Mouse (Mus musculus): ENCODE measurements around the gene Slc25a42. TPM values are rescaled to one million over a fixed set of nuclear protein-coding genes. Genes with fewer than 3 reads are reported as not detected.

Gene Slc25a42
- 18.7 and 20.1 TPM in 2 replicates for polyA plus RNA-seq (2012)

DNA sequence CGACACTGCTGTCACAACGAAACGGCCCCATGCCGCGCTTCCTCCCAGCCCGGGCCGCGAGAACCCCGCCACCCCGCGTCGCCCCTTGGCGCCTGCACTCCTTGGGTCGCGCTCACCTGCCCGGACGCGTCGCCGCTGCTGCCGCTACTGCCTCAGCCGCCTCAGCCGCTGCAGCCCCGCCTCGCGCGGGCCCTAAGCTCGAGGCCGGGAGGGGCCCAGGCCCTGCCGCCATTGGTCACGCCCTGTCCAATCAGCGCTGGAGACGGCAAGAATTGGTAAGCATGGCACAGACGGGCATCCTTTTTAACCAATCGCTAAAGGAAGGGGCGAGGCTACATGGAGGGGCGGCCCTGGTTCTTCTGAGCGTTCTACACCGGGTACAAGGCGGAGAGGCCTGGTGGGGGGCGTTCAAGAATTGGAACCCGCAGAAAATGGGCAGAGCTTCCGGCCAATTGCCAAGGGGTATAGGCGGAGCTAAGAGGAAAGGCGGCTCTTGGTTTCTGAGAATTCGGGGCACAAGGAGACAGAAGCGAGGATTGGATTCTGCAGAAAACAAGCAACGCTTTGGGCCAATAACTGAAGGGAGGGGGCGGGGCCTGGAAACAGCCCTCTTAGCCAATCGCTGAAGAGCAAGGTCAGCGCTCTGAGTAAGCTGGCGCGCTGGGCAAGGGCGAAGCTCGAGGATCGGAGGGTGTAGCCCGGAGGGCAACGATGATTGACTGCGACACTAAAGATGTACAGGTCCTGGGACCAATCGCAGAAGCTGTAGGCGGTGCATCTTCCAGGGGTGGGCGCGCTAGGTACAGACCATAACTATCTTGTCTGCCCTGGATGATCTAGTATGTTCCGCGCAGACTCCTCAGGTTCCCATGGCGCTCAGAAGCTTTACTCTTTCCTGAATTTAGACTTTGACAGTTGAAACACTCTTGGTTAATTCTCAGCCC lies at the start of gene Slc25a42:
Gene Slc25a42, minus strand, starts transcription at position 194 of the 944 bp plus-strand sequence.
- TF ChIP-seq GATA1 (IDR thresholded peaks at IDR 0.05; ENCODE audit: low read length): no peak

DNA sequence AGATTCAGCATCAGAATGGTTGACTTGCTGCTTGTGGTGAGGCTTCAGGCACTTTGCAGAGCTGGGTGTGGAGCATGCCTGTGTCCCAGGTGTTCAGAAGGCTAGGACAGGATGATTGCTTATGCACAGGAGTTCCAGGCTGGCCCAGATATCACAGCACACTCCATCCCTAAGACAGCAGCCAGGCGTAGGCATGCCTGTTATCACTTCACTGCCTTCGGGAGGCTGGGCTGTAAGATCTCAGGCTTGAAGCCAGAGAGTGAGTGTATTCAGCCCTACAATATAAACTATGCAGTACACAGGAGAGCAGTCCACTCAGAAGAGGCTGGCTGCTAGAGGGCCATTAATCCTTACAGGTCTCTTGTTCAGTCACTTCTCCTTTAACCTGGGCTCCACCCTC lies 46.9 kb upstream of the Slc25a42 start:
- TF ChIP-seq GATA1 (IDR thresholded peaks at IDR 0.05; ENCODE audit: low read length): no peak

DNA sequence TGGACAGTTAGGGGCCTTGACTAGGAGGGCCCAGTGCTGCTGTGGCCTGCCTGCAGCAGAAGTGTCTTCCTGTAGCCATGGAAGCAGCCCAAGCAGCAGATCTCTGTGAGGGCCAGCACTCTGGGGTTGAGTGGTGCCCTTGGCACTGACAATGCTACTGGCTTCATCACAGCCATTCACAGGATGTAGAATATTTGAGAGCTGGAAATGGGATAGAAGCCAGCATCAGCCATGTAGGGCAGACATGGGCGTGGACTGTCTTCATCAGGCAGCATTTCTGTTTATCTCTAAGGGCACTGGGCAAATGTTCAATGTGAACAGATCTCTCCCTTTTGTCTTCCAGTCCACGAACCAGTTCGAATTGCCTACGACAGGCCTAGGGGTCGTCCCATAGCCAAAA lies 46.5 kb upstream of the Slc25a42 start:
- no peak for TF ChIP-seq GATA1 (IDR thresholded peaks at IDR 0.05; ENCODE audit: low read length)

DNA sequence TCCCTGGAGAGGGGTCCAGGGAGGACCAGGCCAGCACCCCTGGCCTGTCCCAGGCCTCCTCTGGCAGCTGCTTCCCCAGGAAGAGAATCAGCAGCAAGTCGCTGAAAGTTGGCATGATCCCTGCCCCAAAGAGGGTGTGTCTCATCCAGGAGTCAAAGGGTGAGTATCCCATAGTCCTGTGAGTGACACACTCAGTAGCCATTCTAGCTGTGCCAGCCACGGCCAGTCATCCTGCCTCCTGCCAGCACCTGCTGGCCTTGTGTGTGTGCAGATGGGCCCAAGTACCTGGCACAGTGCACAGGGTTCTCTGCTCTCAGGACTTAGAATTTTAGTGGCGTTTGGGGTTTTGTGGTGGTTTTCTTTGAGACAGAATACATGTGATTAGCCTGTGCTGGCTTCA lies 45.4 kb upstream of the Slc25a42 start:
- no peak for TF ChIP-seq GATA1 (IDR thresholded peaks at IDR 0.05; ENCODE audit: low read length)

DNA sequence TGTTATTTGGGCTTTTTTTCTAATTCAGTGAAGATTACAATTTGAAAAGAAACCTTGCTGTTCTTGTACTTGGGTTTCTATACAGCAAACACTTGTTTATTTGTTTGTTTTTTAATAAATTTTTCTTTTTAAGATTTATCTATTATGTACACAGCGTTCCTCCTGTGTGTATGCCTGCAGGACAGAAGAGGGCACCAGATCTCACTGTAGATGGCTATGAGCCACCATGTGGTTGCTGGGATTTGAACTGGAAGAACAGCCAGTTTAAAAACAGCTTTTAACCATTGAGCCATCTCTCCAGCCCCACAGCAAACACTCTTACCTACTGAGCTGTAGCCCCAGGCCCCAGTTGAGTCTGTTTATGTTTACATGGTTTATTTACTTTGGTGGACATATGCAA lies 42.5 kb upstream of the Slc25a42 start:
- TF ChIP-seq GATA1 (IDR thresholded peaks at IDR 0.05; ENCODE audit: low read length): no peak

DNA sequence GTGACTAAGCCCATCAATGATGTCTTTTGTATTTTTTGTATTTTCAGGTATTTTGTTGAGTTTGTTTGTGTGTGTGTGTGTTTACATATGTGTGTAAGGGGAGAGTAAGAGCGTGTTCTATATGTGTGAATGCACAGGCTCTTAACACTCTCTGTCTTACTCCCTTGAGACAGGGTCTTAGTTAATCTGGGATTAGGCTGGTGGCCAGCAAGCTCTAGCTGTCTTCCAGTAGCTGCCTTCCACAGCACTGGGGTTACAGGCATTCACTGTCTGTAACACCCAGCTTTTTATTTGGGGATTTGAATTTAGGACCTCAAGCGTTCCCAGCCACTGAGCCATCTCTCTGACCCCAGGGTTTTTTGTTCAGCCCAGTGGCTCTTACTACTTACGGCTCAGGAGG lies 35.7 kb upstream of the Slc25a42 start:
- no peak for TF ChIP-seq GATA1 (IDR thresholded peaks at IDR 0.05; ENCODE audit: low read length)

DNA sequence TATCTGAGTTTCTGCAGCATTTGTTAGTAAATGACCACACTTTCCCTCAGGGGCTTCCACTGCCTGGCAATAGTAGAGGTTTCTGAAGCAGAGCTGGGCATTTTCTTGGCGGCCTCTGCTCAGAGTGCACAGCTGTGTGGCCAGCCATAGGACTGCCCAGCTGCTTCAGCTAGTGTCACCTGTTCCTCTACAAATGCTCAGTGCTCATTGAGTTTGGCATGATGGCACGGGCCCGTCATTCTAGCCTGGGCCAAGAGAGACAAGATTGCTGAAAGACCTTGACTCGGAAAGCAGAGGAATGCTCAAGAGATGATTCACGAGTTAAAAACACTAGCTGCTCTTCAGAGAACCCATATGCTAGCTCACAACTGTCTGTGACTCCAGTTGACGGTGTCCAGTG lies 34.5 kb upstream of the Slc25a42 start:
- no peak for TF ChIP-seq GATA1 (IDR thresholded peaks at IDR 0.05; ENCODE audit: low read length)

DNA sequence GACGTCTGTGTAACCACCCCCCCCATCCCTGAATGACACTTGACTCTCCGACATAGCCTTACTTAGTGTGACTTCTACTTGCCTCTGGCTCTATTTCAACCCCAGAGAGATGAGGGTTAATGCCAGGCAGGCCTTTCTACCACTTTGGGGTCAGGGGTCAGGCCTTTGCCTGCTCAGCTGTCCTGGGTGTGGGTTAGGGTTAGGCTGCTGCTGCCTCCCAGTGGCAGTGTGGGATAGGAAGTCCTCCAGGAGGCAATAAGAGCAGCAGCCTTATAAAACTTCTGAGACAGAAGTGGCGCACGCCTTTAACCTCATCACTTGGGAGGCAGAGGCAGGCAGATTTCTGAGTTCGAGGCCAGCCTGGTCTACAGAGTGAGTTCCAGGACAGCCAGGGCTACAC lies 28.5 kb upstream of the Slc25a42 start:
- TF ChIP-seq GATA1 (IDR thresholded peaks at IDR 0.05; ENCODE audit: low read length): no peak

DNA sequence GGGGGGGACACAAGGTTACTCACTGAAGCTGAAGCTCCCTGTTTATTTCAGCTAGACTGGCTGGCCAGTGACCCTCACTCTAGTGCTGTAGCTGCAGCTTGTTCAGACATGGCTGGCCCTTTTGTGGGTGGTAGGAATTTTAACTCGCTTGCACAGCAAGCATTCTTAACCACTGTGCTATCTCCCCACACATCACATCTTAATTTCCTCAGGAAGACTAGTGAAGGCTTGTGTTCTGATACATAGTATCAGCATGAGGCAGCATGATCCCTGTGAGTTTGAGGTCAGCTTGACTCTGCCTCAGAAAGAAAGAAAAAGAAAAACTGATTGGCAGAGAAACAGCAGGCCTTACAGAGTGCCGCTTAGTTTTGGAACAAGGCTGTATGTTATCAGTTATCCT lies 25.7 kb upstream of the Slc25a42 start:
- TF ChIP-seq GATA1 (IDR thresholded peaks at IDR 0.05; ENCODE audit: low read length): peak; percentile 89

DNA sequence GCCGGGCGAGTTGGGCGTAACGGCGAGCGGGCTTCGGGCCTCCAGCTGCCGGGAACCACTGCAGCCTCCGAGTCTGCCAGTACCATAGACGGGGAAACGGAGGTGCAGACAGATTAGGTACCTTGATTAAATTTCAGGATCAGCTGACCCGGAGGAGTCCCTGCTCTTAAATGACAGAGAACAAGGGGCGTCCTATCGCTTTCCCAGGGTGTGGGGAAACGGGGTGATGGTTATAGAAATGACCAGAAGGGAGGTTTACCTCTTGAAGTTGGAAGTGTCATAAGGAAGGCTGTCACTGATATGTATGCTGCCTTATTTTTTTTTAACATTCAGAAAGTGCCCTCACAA lies 22.6 kb upstream of the Slc25a42 start:
- TF ChIP-seq GATA1 (IDR thresholded peaks at IDR 0.05; ENCODE audit: low read length): no peak

DNA sequence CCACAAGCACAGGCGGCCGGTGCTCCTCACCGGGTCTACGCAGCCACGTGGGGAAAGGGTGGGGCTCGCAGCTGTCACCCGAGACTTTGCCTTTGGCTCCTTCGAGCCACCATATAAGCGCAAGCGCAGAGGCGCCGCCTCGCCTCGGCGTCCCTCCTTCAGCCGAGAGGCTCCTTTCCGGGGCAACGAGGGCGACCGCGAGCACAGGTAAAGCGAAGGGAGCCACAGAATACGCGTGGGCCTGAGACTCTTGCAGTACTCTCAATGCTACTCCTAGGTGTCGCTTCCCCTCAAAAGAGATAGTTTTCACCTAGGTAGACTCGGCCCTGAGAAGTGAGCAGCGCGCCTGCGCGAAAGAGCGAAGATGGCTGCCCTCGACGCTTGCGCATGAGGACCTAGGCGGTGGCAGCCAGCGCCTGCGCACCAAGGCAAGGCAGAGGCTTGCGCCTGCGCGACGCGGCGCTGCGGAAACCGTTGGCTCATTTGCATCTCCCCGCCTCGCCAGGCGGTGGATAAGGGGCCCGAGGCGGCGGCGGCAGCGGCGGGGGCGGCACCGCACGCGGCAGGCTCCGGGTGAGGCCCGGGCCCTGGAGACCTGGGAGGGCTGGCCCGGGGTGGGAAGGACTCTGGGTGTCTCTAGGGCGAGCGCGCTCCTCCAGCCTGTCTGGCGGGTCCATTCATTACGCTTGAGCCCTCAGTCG lies 22.1 kb upstream of the Slc25a42 start, which contains the start of the genes Sugp2 and Armc6:
Gene Sugp2, plus strand, starts transcription at position 147 of the 701 bp plus-strand sequence.
Gene Armc6, minus strand, starts transcription at position 387 of the 701 bp plus-strand sequence.
- TF ChIP-seq GATA1 (IDR thresholded peaks at IDR 0.05; ENCODE audit: low read length): no peak

DNA sequence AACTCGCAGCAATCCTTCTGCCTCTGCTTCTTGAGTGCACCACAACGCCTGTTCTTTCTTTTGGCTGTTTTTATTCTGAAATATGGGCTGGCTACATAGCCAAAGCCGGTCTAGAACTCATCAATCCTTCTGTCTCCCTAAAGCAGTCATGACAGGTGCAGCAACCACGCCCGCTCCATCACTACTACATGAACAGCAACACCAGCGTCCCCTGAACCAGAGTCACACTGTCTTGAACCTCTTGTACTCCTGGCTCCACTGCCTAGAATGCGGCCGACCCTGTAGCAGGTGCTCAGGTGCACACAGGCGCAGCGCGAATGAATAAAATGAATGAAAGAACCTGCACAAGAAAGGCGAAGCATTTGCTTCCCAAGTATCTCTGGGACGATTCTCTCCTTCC lies 21.5 kb upstream of the Slc25a42 start:
- TF ChIP-seq GATA1 (IDR thresholded peaks at IDR 0.05; ENCODE audit: low read length): no peak

DNA sequence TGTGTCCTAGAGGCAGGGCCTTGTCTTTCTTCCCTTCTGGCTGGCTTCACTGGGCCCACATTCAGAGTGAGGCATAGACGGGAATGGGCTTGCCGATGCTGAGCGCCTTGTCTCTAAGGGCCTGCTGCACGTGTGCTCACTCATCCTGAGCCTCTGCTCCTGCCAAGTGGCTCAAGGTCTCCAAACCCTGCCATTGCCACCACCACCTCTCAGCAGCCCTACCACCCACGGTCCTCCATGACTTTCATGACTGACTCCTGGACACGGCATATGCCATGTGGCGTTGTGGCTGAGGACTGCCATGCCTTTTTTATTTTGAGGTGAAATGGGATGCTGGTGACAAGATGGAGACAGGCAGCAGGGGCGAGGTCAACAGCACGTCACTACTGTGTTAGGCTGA lies 18.7 kb upstream of the Slc25a42 start:
- no peak for TF ChIP-seq GATA1 (IDR thresholded peaks at IDR 0.05; ENCODE audit: low read length)

DNA sequence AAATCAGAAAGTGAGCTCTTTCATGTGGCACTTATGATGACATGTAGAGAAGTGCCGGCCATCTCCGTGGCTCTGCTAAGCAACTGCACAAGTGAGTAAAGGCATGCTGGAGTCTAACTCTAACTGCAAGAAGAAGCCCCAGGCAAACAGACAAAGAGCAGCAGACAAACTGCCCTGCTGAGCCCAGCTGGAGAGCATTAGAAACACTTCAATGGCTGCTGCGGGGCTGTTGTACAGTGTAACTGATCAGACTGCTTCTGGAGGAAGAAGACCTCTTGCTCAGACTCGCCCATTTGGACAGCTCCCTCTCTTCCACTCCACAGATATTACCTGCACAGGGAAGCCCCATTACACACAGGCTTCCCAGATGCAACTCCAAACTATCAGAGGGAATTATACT lies 15.9 kb upstream of the Slc25a42 start:
- no peak for TF ChIP-seq GATA1 (IDR thresholded peaks at IDR 0.05; ENCODE audit: low read length)

DNA sequence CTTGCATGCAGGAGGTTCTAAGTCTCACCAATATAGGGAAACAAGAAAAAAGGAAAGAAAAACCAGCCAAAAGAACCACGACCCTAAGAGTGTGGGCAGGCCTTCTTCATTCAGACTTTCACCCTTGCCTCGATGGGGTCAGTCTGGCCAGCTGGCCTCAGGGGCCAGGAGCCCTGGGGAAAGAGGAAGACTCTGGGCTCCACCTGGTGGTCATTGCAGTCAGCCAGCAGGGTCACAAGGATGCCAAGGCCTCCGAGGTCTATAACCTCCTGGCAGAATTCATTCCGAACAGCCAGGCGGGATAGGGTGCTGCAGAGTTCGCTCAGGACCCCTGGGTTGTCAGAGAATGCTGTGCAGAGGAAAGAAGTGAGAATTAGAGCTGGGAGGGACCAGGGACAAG lies 11.2 kb upstream of the Slc25a42 start:
- no peak for TF ChIP-seq GATA1 (IDR thresholded peaks at IDR 0.05; ENCODE audit: low read length)

DNA sequence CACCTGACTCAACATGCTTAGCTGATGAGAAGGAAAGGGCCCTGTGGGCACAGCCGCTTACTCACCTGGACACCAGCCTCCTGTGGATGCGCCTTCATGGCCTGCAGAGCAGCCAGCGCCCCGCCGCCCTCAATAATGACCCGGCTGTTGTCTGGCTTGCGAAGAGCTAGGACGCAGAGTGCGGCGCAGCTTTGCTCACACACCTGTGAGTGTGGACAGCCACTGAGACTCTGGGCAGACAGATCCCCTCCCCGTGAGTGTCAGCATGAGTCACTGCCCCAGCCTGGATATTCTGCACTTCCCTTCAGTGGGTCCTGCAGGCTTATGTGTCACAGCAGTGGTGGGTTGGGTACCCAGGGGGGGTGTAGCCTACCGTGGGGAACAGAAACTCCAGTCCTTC lies 9.9 kb upstream of the Slc25a42 start:
- TF ChIP-seq GATA1 (IDR thresholded peaks at IDR 0.05; ENCODE audit: low read length): no peak

DNA sequence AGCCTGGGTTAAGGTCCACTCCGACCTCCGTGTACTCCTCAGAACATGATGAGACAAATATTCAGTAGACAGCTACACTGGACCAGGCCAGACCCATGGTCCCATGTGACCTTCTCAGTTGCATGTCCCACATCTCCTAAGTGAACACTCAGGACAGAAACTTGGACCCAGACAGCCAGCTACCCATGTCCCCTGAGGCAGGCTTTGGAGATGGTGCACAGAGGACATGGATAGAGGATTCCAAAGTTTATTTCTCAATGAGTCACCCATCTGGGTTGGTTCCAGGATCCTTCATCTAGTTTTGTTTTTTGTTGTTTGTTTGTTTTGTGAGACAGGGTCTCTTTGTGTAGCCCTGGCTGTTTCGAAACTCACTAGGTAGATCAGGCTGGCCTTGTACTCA lies 8.8 kb upstream of the Slc25a42 start:
- TF ChIP-seq GATA1 (IDR thresholded peaks at IDR 0.05; ENCODE audit: low read length): no peak
